Mouse (Mus musculus) gonadal fat pad, adult 2 months (tissue): ENCODE results near the gene Tmed8. TPM values are rescaled to one million over a fixed set of nuclear protein-coding genes. Genes with fewer than 3 reads are reported as not detected.

ENCODE experiments used
- polyA plus RNA-seq: library from polyadenylated mRNA; depleted of rRNA; stranded (reverse); fragments of >200 nt; gene quantifications from 2 replicates; pipeline ENCODE4 v1.2.3, GENCODE M21; 2012; rRNA removed

Gene Tmed8
- polyA plus RNA-seq, 1 experiment = 7.6 TPM

Other genes starting within 250 kb of the Tmed8 start
- gene Zdhhc22, start 210.0 kb downstream of the Tmed8 start, polyA plus RNA-seq = not detected in 2 replicates
- 0.10 and 0.11 TPM in 2 replicates for gene Tmem63c, start 179.1 kb downstream of the Tmed8 start, polyA plus RNA-seq
- 1.6 and 1.7 TPM in 2 replicates for gene Ngb, start 97.9 kb downstream of the Tmed8 start, polyA plus RNA-seq
- gene Gstz1, start 53.3 kb downstream of the Tmed8 start, polyA plus RNA-seq = 476 and 749 TPM in 2 replicates
- gene Pomt2, start 52.5 kb downstream of the Tmed8 start, polyA plus RNA-seq = 12.6 and 16.3 TPM in 2 replicates
- gene Samd15, start 731 bp downstream of the Tmed8 start, polyA plus RNA-seq = 0.69 and 0.71 TPM in 2 replicates
- 0.35 and 0.72 TPM in 2 replicates for gene Noxred1, start 38.3 kb upstream of the Tmed8 start, polyA plus RNA-seq
- 28.9 and 36.7 TPM in 2 replicates for gene Vipas39, start 65.8 kb upstream of the Tmed8 start, polyA plus RNA-seq
- gene Ahsa1, start 66.0 kb upstream of the Tmed8 start, polyA plus RNA-seq = 49.4 and 62.6 TPM in 2 replicates
- gene Ism2, start 99.3 kb upstream of the Tmed8 start, polyA plus RNA-seq = 6.0 and 8.6 TPM in 2 replicates
- gene Sptlc2, start 187.9 kb upstream of the Tmed8 start, polyA plus RNA-seq = 12.5 and 17.0 TPM in 2 replicates
- gene Slirp, start 243.4 kb upstream of the Tmed8 start, polyA plus RNA-seq = 27.8 and 35.7 TPM in 2 replicates
- 12.8 and 16.5 TPM in 2 replicates for gene Alkbh1, start 243.6 kb upstream of the Tmed8 start, polyA plus RNA-seq